Mouse (Mus musculus) megakaryocyte, embryonic 14.5 days (primary cell): ENCODE results near the gene Gpr146.

Source experiments
- FLI1 ChIP-seq: IDR thresholded peaks from 2 replicates; pipeline ENCODE4 v1.6.1; 2012; ENCODE audit warnings: low read length, inconsistent platforms, mixed read lengths
- GATA1 ChIP-seq: IDR thresholded peaks from 3 replicates; pipeline ENCODE4 v1.6.1; 2012; ENCODE audit warnings: mixed read lengths, low read length, inconsistent platforms, borderline replicate concordance

- no peak for TF ChIP-seq GATA1
- no peak for TF ChIP-seq FLI1
Measured at GRCm38 (mm10) chr5:139379771-139380384, 2.4 kb downstream of the Gpr146 start.
